Mouse (Mus musculus): ENCODE data around the gene Lrp8.

DNA sequence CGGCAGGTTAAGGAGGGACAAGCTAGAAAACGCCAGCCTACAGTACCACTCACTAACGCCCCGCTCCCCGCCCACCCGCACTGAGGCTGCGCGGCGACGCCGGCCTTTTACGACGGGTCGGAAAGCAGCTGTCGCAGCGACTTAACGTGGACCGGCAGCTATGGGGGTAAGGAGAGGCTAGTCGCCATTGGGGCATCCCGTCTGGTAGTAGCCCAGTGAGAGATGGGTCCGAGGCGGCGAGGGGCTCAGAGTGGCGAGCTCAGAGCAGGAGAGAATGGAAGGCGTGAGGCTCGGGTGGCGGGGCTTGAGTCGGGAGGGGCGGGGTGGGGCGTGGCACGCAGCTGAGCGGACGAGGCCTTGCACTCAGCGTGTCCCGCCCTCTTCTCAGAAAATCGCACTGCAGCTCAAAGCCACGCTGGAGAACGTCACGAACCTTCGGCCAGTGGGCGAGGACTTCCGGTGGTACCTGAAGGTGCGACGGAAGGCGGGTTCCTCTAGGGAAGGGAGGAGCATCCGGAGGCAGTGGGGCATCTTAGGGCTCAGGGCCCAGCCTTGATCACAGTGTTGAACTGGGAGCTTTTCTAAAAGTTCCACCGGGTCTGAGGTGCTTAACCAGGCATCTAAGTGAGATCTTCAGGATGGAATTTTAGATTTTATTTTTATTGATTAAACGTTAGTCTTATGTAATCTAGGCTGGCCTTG lies 87.8 kb downstream of the Lrp8 start, which contains the start of gene 0610037L13Rik:
- TF ChIP-seq CTCF (IDR thresholded peaks at IDR 0.05; ENCODE audit: low read depth, low read length) (no peak), POLR2A (IDR thresholded peaks at IDR 0.05; ENCODE audit: borderline replicate concordance, low read depth, low read length) (0 out of 2 replicates have a peak, but pooled peaks have one; percentile 36)
